Mouse (Mus musculus) testis, adult 2 months (tissue): Measurements from ENCODE around the gene Arf3. TPM values are rescaled to one million over a fixed set of nuclear protein-coding genes. Genes with fewer than 3 reads are reported as not detected.
A peak's percentile ranks its signal among the peaks of the same experiment; 100 is the strongest.

ENCODE experiments used
- H3K27ac ChIP-seq: fragments of 200-500 bp; 2 replicates; pipeline ENCODE4 v1.5.1; 2012; ENCODE audit warnings: low read depth, low read length; ENCODE audit not compliant: control insufficient read depth, insufficient read depth
- H3K27me3 ChIP-seq: fragments of 200-500 bp; 2 replicates; pipeline ENCODE4 v1.6.1; 2012; ENCODE audit warnings: mild to moderate bottlenecking, low read length, moderate library complexity; ENCODE audit not compliant: control insufficient read depth, insufficient read depth
- H3K36me3 ChIP-seq: fragments of 200-500 bp; 2 replicates; pipeline ENCODE4 v1.6.1; 2012; ENCODE audit warnings: mild to moderate bottlenecking, low read length; ENCODE audit not compliant: control insufficient read depth, insufficient read depth
- H3K4me1 ChIP-seq: fragments of 200-500 bp; 2 replicates; pipeline ENCODE4 v1.6.1; 2012; ENCODE audit warnings: low read length; ENCODE audit not compliant: control insufficient read depth, insufficient read depth
- H3K4me3 ChIP-seq: fragments of 200-500 bp; 2 replicates; pipeline ENCODE4 v1.5.1; 2012; ENCODE audit warnings: low read depth, mild to moderate bottlenecking, low read length, moderate library complexity, mixed read lengths; ENCODE audit not compliant: control insufficient read depth
- CTCF ChIP-seq: fragments of 200-500 bp; IDR thresholded peaks from 2 replicates; pipeline ENCODE4 v1.5.1; 2012; ENCODE audit warnings: low read depth, mild to moderate bottlenecking, inconsistent platforms, low read length, moderate library complexity; ENCODE audit not compliant: control insufficient read depth, insufficient read depth, insufficient replicate concordance
- POLR2A ChIP-seq: fragments of 200-500 bp; IDR thresholded peaks from 2 replicates; pipeline ENCODE4 v1.6.1; 2012; ENCODE audit warnings: low read depth, mild to moderate bottlenecking, inconsistent platforms, low read length, moderate library complexity; ENCODE audit not compliant: control insufficient read depth
- polyA plus RNA-seq: library from polyadenylated mRNA; depleted of rRNA; stranded (reverse); fragments of >200 nt; gene quantifications from 2 replicates; pipeline ENCODE4 v1.2.3, GENCODE M21; 2012

Gene Arf3
- polyA plus RNA-seq, 1 experiment = 80.4 TPM

- Histone ChIP-seq H3K4me3 (no peak overlapping the region), H3K27me3 (peaks cover 8% of the 10 kb centered on the region), H3K36me3 (no peaks in the 10 kb centered on the region), H3K27ac (no peak overlapping the region), H3K4me1 (peaks cover 31% of the 10 kb centered on the region)
- TF ChIP-seq POLR2A = no peak
- TF ChIP-seq CTCF = no peak
Observed at GRCm38 (mm10) chr15:98778806-98779205, 15.8 kb upstream of the Arf3 start.

- Histone ChIP-seq H3K4me1 (peaks cover 31% of the 10 kb centered on the region), H3K4me3 (no peak overlapping the region), H3K36me3 (no peaks in the 10 kb centered on the region), H3K27ac (no peak overlapping the region), H3K27me3 (peaks cover 8% of the 10 kb centered on the region)
- no peak for TF ChIP-seq POLR2A
- TF ChIP-seq CTCF = no peak
Observed at GRCm38 (mm10) chr15:98778191-98778770, 15.3 kb upstream of the Arf3 start.

GRCm38 (mm10) chr15:98777762-98778161 lies 14.7 kb upstream of the Arf3 start, which contains the start of gene Wnt10b:
Gene Wnt10b, minus strand, starts transcription at chr15:98778150.
- Histone ChIP-seq H3K27me3 (peaks cover 8% of the 10 kb centered on the region), H3K27ac (no peak within 1 kb of the TSS), H3K36me3 (no peaks in the 10 kb centered on the region), H3K4me3 (no peak within 1 kb of the TSS), H3K4me1 (peaks cover 35% of the 10 kb centered on the region)
- TF ChIP-seq CTCF (no peak), POLR2A (no peak)

- TF ChIP-seq POLR2A = no peak
- no peak for TF ChIP-seq CTCF
- H3K36me3 ChIP-seq = no peaks in the 10 kb centered on the region
- H3K4me1 ChIP-seq = peaks cover 40% of the 10 kb centered on the region
- no peak overlapping the region for H3K4me3 ChIP-seq
- no peak overlapping the region for H3K27ac ChIP-seq
- H3K27me3 ChIP-seq = peaks cover 8% of the 10 kb centered on the region
Observed at GRCm38 (mm10) chr15:98777005-98777616, 14.1 kb upstream of the Arf3 start.

GRCm38 (mm10) chr15:98776280-98777004 lies 13.4 kb upstream of the Arf3 start:
- Histone ChIP-seq H3K27me3 (peaks cover 8% of the 10 kb centered on the region), H3K4me1 (peaks cover 40% of the 10 kb centered on the region), H3K36me3 (no peaks in the 10 kb centered on the region), H3K4me3 (no peak overlapping the region; the same call in 1 of the 2 replicates), H3K27ac (no peak overlapping the region)
- no peak for TF ChIP-seq POLR2A
- no peak for TF ChIP-seq CTCF

- TF ChIP-seq CTCF = no peak
- TF ChIP-seq POLR2A = no peak
- no peaks in the 10 kb centered on the region for H3K36me3 ChIP-seq
- no peak overlapping the region for H3K27ac ChIP-seq
- H3K4me1 ChIP-seq = peaks cover 38% of the 10 kb centered on the region
- no peak overlapping the region for H3K4me3 ChIP-seq
- peaks cover 8% of the 10 kb centered on the region for H3K27me3 ChIP-seq
Observed at GRCm38 (mm10) chr15:98775533-98775932, 12.5 kb upstream of the Arf3 start.

GRCm38 (mm10) chr15:98774096-98774495 lies 11.1 kb upstream of the Arf3 start:
- H3K36me3 ChIP-seq = no peaks in the 10 kb centered on the region
- H3K4me1 ChIP-seq = peaks cover 35% of the 10 kb centered on the region
- H3K27ac ChIP-seq = no peak overlapping the region
- TF ChIP-seq CTCF (no peak), POLR2A (no peak)
- no peak overlapping the region for H3K4me3 ChIP-seq
- H3K27me3 ChIP-seq = peaks cover 8% of the 10 kb centered on the region

- Histone ChIP-seq H3K4me3 (peak overlapping the region; percentile 70), H3K27me3 (peaks cover 2% of the 10 kb centered on the region), H3K36me3 (no peaks in the 10 kb centered on the region), H3K4me1 (peaks cover 32% of the 10 kb centered on the region), H3K27ac (peak overlapping the region; percentile 86)
- no peak; the same call in 1 of the 2 replicates for TF ChIP-seq POLR2A
- no peak for TF ChIP-seq CTCF
Observed at GRCm38 (mm10) chr15:98772511-98773211, 9.6 kb upstream of the Arf3 start.
